Mouse (Mus musculus): Measurements from ENCODE around the gene Herc2.
A peak's percentile ranks its signal among the peaks of the same experiment; 100 is the strongest.

Gene Herc2

DNA sequence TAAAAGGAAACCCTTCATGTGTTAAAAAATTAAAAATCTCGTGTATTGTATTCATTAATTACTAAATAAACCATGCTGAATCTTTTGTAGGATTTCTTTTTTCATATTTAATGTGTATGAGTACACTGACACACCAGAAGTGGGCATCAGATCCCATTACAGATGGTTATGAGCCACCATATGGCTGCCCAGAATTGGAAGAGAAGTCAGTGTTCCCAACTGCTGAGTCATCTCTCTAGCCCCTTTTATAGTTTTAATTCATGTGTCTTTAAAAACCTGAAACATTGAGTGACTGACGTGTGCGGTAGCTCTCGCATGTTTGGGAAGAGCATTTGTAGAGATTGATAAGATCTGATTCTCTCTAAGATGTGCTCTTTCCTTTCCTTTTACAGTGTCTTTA lies 21.7 kb downstream of the Herc2 start:
- no peak for DNase-seq

DNA sequence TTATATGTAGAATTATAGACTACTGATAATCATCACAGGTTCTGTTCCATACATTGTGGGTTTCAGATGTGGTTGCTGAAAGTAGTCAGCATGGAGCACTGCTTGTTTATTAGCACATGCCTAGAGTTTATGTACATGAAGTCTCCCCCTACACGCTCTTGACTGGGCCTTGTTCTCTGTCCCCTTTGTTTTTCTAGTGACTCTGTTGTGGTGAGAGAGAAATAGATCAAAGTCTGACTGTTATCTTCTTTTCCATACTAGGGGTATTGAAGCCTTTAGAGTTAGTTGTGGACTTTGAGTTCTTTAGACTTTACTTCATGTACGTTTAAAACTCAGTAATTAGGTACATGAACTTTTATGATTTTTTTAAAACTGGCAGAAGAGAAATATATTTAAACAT lies 33.0 kb downstream of the Herc2 start:
- DNase-seq = no peak

DNA sequence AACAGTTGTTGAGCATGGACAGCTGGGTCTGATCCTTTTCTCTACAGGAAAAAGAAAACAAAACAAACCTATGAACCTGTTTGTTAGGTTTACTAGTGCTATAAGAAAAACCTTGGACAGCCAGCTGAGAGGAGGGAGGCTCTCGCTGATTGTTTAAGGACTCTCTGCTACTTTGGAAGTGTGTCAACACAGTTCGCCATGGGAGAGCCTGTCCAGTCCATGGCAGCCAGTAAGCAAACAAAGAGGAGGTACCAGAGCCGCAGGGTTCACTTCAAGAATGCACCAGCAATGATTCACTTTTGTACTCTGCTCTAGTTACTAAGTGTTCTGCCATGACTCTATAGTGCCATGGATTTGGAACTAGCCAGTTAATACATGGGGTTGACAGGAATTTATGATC lies 39.1 kb downstream of the Herc2 start:
- peak; percentile 22 for DNase-seq

DNA sequence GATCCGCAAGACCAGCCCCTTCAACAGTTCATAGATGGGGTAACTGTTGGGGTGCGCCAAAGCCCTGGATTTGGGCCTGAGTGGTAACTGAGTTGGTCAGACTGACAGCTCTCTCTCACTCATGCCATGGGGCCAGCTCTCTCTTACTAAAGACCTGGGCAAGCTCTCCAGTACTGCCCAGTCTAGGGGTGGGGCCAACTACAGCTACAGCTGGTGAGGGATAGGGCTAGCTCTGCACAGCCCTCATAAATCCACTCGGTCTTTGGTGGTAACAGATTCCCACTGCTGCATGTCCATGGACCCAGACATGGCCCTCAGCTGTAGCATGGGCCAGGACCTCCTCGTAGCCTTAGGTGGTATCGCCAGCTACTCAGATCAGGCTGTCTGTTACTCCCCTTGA lies 41.4 kb downstream of the Herc2 start:
- DNase-seq = no peak

DNA sequence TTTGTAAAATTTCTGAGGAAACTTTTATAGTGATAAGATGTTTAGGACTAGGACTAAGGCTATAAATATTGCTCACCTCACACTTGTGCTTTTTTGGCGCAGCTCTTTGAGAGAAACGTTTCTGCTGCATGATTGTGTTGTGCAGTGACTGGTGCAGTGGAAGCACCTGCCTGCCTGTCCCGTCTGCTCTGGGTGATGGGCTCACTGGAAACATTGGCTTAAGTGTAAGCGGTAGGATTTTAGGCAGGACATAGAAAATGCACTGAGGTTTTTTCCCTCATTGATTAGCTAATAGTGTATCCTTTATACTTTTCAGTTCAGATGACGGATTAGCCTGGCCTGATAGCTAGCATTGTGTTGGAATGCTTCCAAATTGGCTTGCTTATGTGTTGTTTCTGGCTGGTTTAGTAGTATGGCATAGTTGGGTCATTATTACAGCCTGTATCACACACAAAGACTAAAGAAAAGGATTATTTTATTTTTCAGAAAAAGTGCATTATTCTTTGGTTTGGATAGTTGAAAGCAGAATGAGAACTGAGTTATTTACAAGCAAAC lies 52.4 kb downstream of the Herc2 start:
- no peak for DNase-seq

DNA sequence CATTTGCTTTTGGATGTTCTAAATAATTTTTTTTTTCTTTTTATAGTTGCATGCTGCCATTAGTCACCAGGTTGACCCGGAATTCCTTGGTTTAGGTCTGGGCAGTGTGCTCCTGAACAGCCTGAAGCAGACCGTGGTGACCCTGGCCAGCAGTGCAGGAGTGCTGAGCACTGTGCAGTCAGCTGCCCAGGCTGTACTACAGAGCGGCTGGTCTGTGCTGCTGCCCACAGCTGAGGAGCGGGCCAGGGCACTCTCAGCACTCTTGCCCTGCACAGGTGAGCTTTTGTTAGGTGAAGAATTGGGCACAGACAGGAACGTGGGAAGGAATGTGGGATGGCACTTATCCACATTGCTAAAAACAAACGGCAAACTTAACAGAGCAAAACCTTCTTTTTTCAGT lies 63.0 kb downstream of the Herc2 start:
- DNase-seq = no peak

DNA sequence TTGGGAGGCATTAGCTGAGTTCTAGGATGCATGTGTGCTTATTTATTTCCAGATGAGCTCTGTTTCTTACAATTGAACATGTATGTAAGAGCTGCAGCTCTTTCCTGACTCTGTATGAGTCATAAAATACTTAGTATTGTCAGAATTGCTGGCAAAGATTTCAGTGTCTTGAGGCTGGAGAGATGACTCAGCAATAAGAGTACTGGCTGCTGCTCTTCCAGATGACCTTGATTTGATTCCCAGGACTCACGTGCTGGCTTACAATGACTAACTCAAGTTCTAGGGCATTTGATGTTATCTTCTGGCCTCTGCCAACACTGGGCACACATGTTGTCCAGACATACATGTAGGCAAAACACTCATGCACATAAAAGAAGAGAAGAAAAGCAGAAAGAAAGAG lies 64.2 kb downstream of the Herc2 start:
- DNase-seq = peak; percentile 33

DNA sequence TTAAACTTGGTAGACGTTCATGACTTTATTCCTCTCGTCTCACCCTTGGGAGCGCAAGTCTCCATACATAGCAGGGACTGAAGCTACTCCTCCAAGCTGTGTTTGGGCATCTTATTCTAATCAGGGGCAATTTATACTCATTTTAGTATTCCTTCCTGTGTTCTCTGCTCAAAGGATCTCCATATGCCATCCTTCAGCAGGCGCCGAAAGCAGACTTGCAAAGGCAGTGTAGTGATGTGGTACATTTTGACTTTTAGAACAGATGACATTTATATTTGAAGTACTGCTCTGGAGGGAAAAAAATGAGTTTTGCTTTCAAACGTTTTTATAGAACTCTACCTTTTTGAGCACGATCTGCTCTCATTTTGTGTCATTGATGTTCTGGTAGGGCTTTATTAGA lies 71.0 kb downstream of the Herc2 start:
- DNase-seq = no peak

DNA sequence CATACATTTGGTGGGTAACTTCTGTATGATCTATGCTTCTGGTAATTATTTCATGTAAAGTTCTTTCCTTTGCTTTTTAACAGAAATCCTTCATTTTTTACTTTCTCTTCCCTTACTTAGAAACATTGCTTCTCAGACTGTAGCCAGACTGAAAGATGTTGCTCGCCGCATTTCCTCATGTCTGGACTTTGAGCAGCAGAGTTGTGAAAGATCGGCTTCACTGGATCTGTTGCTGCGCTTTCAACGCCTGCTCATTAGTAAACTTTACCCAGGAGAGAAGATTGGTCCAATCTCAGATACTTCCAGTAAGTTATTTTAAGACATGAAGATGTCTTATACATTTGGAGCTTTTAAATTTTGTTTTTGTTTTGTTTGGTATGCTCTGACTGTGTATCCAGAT lies 71.4 kb downstream of the Herc2 start:
- peak; percentile 28 for DNase-seq

DNA sequence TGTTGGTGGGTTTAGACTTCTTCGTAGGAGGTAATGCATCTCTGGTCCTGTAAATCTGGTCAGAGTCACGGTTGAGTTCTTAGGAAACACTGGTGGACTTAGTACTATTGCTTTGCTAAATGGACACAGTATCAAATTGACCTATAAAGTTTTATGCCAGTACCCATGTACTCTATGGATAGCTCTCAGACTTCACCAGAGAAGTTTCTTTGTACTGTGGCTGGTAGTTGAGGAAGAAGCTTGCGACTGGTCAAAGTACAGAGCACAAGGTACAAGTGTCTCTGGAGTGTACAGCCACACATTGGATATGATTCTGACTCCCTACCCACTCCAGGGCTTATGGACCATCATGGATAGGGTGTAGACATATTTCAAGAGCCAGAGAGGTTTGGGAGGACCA lies 78.1 kb downstream of the Herc2 start:
- no peak for DNase-seq

DNA sequence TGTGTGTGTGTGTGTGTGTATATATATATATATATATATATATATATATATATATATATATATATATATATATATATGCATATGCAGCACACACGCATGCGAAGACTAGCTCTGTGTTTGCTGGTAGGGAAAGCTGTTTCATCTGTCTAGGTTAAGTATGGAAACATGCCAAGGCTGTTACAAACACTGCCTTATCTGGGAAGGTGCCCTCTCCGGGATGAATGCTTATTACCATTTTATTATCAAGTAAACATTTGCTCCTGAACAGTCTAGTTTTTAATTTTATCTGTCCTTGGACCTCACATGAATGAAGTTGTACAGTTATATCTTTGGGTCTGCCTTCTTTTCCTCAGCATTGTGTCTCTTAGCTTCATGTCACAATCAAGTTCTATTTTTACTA lies 79.6 kb downstream of the Herc2 start:
- DNase-seq = no peak

DNA sequence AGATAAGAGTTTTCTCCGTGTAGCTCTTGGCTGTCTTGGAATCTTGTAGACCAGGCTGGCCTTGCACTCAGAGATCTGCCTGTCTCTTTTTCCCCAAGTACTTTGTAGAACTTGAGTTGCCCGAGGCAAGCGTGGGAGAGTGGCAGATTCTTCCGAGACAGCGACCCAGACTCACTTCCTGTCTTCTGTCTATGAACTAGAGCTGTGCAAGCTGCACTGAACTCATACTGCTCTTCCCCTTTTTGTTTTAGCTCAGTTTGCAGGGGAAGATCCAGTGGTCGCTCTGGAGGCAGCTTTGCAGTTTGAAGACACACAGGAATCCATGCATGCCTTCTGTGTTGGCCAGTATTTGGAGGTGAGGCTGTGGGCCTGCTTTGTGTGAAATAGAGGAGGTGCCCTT lies 81.6 kb downstream of the Herc2 start:
- no peak for DNase-seq

DNA sequence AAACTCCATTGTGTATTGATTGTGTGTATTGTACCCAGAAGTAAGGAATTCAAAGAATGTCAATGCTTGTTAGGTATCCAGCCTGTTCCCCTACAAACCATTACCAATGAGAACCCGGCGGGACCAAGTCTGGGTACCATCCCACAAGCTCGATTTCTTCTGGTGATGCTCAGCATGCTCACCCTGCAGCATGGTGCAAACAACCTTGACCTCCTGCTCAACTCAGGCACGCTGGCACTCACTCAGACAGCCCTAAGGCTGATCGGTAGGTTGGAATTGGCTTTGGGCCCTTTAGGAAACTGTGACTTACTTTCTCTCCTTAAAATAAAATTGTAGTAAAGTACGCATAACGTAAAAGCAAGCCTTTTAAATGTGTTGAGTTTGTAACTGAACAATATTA lies 88.7 kb downstream of the Herc2 start:
- no peak for DNase-seq

DNA sequence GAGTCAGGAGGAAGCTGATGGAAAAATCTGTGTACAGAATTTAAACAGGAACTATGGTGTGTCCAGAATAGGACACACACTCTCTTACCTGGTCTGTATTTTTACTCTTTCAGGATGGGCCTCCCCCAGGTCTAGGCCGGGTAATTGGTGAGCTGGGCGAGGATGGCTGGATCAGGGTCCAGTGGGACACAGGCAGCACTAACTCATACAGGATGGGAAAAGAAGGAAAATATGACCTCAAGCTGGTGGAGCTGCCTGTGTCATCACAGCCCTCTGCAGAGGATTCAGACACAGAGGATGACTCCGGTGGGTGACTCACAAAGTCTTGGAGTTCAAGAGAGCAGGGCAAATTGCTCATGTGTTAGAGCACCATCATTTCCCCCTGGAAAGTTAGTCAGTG lies 96.4 kb downstream of the Herc2 start:
- DNase-seq = no peak

DNA sequence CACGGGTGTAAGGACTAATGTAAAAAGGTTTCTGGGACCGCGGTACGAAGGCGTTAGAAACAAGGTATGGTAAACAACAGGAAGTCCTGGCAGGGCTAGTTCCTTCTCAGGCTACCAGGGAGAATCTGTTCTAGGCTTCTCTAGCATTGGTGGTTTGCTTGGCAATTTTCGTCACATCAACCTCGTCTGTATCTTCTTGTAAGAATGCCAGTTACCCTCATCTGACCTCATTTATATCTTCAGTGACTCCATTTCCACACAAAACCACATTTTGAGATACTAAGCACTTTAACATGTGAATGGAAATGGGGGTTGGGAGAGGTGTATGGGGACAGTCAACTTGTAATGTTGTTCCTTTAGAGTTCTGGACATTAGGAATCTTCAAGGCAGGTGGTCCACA lies 98.9 kb downstream of the Herc2 start:
- DNase-seq = no peak

DNA sequence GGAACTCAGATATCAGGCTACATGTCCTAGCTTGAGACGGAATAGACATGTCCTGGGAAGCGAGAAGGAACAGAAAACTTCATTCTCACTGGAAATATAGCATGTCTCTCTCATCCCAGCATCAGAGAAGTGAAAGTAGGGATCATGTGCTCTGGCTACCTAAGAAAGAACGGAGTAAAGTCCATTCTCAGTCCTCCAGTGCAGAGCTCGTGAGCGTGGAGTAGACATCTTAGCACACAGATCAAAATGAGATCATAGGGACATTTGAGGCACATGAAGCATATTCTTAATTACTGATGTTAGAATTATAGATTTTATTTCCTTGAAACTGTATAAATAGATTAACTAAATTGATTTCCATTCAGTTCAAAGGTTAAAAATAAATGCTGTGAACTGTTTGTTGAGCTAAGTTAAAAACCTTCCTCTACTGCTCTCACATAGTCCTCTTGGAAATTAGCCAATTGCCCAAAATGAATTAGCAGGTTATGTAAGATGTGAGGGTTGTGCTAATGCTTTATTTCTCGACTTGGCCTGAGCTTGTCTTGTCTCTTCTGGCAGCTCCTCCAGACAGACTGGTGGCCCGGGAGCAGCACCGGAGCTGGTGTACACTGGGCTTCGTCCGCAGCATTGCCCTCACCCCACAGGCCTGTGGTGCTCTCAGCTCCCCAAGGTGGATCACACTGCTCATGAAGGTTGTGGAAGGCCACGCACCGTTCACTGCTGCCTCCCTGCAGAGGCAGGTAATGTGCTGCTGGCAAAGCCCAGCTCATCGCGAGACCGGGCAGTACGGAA lies 102.1 kb downstream of the Herc2 start:
- peak; percentile 14 for DNase-seq

DNA sequence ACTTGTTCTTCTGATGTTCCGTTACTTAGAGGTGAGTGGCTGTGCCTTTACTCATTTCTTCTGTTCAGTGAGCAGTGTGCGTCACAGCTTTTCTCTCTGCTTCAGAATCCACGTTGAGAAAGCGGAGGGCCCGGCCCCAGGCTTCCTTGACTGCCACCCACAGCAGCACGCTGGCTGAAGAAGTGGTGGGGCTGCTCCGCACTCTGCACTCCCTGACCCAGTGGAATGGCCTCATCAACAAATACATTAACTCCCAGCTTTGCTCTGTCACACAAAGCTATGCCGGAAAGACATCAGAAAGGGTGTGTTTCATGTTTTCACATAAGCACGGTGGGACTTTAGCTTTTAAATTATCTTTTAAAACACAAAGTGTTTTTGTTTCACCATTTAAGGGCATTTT lies 103.2 kb downstream of the Herc2 start:
- DNase-seq = no peak

DNA sequence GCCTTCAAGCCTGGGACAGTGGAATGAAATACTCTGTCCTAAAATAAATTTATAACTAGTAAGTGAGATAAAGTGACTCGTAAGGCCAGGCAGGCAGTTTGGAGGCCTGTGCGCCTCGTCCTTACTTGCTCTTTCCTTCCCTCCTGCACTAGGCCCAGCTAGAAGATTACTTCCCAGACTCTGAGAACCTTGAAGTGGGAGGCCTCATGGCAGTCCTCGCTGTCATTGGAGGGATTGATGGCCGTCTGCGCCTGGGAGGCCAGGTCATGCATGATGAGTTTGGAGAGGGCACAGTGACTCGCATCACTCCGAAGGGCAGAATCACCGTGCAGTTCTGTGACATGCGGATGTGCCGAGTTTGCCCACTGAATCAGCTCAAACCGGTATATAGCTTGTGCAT lies 103.6 kb downstream of the Herc2 start:
- no peak for DNase-seq

DNA sequence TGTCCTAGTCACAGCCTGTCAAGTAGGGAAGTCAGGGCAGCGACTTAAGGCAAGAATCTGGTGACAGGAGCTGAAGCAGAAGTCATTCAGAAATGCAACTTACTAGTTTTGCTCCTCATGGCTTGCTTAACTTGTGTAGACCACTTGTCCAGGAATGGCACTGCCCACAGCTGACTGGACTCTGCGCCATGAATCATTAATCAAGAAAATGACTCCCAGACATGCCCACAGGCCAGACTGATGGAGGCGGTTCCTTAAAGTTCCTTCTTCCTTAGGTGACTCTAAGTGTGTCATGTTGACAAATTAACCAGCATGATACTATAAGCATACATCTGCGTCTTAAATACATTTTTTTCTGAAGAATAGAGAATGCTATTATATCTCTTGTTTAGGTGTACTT lies 113.3 kb downstream of the Herc2 start:
- peak; percentile 13 for DNase-seq

DNA sequence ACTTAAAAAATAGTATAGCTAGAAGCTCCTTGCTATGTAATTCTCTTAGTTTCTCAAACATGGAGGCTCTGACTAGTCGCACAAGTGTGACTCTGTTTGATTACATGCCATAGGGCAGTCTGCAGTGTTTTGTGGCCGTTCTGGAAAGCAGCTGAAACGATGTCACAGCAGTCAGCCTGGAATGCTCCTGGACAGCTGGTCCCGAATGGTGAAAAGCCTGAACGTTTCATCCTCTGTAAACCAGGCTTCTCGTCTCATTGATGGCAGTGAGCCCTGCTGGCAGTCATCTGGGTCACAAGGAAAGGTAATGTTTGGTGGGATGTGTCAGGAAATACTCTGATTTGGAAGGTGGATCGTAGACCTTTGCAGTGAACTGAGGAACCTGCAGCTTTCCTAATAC lies 118.7 kb downstream of the Herc2 start:
- no peak for DNase-seq

DNA sequence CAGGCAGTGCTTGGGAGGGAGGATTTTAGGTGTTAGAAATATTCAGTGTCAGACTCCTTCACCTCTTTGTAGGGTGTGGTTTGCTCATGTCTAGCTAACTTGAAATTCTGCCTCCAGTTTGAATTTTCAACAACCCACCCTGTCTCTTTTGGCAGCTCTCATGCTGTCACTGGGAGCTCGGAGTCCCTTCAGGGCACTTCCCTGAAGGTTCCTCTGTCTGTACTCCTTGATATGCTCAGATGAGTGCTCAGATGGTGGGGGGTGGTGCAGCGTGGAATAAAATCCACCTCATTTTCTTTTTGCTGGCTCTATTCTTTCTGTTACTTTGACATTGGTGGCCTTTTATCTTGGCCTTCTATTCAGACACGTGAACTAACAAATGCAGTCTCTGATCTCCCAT lies 127.4 kb downstream of the Herc2 start:
- no peak for DNase-seq

DNA sequence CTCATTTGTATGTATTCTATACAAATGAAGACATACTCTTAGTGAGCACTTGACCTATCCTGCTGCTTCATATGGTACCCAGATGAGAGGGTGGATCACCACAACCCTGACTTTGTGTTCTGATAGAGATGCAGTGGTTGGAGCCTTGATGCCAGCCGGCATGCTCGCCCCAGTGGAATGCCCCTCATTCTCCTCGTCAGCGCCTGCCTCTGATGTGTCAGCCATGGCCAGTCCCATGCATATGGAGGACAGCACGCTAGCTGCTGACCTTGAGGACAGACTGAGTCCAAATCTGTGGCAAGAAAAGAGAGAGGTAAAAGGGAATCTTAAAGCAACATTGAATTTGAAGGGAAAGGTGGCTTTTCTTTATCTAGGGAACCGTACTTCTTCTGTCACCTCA lies 141.0 kb downstream of the Herc2 start:
- no peak for DNase-seq

DNA sequence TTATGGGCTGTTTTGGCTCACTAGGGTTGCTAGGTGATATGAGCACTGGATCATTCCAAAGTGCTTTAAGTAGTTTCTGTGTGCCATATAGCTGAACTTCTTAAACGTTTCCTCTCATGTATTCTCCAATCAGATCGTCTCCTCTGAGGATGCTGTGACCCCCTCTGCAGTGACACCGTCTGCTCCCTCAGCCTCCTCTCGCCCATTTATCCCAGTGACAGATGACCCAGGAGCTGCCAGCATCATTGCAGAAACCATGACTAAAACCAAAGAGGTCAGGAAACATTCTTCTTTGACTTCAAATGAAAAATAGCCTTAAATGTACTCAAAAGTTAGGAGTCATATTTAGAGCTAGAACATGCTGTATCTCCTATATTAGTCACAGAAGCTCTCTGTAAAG lies 141.7 kb downstream of the Herc2 start:
- DNase-seq = no peak

DNA sequence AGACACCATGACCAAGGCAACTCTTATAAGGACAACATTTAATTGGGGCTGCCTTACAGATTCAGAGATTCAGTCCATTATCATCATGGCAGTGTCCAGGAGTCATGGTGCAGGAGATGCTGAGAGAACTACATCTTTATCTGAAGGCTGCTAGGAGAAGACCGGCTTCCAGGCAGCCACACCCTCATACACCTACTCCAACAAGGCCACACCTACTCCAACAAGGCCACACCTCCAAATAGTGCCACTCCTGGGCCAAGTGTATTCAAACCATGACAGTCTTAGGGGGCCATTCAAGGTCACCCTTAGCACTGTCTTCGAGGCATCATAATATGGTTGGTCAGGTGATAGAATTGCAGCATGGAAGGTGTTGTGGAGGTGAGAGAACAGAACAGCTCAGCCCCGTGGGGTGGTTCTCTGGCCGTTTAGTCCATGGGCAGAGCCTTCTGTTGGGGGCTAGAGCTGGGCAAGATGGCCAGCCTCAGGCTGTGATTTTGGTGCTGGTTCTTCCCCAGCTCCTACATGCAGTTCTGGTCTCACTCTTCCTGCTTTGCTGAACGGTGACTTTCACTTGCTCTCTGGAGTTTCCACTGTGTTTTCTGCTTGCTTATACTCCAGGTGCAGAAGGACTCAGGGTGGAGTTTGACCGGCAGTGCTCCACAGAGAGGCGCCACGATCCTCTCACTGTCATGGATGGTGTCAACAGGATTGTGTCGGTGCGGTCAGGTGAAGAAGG lies 151.7 kb downstream of the Herc2 start:
- DNase-seq = no peak

DNA sequence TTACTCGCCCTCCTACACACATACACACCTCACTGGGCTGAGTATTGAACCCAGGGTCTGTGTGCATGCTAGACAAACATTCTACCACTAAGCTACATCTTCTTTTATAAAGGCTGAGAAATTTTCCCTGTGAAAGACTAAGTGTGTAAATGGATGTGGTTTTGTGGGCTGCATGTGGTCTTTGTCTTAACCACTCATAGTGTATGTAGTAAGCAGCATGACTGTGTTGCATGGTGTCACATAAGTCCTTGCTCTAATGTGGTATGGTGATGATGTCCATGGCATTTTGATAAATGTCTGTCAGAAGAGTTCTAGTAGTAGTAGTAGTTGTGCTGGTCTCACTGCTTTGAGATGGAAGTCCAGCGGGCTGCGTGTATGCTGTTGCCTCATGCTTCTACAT lies 152.8 kb downstream of the Herc2 start:
- DNase-seq = no peak

Data from kidney, adult 9 months (tissue).